Mouse (Mus musculus) retina, embryonic 14.5 days (tissue): Measurements from ENCODE around the gene Mdm4.
A peak's percentile ranks its signal among the peaks of the same experiment; 100 is the strongest.

Experiments
- DNase-seq: peaks from one replicate; pipeline ENCODE4 v3.0.0-alpha.2; 2015; ENCODE audit warnings: low spot score

Gene Mdm4

DNA sequence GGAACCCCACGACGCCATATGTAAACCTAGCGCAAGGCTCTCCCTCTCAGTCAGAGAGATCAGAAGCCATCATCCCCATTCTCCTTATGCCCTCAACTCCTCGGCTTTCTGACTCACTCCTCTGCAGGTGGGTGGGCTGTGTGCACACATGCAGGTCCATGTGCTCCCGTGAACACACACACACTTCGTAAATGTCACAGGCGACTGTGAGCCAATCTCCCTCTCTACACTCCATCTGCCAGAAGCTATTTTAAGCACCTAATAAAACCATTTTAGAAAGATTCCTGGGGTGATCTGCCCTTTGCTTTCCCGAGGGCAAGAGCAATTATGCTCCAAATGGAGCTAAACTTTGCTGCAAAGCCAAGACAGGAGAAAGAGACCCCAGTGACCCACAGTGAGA, 84.5 kb downstream of the Mdm4 start:
- no peak for DNase-seq

DNA sequence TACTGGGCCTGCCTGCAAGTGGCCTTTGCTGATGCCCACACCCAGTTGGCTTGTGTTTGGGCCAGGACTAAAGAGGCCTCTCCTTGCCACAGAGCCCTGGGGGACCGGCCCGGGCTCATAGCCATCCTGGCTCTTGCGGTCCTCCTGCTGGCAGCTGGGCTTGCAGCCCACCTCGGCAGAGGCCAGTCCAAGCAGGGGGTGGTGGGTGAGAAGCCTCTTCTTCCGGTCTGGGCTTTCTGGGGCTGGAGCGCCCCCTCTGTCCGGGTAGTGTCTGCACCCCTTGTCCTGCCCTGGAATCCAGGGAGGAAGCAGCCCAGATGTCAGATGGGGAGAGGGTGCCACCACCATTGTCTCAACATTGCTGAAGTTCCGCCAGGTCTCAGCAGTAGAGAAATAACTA, 91.4 kb downstream of the Mdm4 start:
- no peak for DNase-seq

DNA sequence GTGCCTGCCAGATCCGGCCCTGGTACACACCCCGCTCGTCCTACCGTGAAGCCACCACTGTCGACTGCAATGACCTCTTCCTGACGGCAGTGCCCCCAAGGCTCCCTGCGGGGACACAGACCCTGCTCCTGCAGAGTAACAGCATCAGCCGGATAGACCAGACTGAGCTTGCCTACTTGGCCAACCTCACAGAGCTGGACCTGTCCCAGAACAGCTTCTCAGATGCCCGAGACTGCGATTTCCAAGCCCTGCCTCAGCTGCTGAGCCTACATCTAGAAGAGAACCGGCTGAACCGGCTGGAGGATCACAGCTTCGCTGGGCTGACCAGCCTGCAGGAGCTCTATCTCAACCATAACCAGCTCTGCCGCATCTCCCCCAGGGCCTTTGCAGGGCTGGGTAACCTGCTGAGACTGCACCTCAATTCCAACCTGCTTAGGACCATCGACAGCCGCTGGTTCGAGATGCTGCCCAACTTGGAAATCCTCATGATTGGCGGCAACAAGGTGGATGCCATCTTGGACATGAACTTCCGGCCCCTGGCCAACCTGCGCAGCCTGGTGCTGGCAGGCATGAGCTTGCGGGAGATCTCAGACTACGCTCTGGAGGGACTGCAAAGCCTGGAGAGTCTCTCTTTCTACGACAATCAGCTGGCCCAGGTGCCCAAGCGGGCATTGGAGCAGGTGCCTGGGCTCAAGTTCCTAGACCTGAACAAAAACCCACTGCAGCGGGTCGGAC, 92.9 kb downstream of the Mdm4 start:
- DNase-seq = no peak

DNA sequence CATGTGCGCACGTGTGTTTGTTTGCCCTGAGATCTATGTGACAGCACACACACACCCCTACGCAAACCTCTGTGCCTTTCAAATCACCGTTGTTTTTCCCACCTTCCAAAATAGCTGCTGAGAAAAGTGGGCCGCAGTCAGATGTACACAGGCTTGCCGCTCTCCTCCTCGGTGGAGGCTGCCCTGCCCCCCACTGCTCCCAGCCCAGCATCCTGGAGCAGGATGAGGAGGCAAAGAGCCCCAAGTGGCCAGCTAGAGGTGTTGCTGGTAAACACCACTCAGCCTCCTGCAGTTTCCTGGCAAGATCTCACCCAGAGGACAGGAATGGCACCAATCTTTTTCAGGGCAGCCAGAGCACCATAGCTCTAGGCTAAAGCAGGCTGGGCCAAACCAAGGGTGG, 95.5 kb downstream of the Mdm4 start:
- DNase-seq = peak; percentile 71

DNA sequence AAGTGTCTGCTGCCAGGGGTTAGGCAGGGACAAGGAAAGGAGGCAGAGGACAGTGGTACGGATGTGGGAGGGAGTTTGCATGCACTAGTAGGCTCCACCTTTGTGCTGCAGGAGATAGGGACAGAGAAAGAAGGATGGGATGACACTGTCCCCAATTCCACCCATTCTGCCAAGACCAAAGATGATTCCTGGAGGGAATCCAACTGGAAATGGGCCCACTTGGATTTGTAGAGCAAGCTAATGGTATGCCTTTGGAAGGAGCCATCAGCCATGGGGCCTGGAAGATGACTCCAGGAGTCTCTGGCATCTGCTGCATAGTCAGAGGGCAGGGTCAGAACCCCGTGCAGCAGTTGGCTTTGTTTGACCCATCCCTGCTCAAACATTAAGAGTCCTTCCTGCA, 97.9 kb downstream of the Mdm4 start:
- no peak for DNase-seq

DNA sequence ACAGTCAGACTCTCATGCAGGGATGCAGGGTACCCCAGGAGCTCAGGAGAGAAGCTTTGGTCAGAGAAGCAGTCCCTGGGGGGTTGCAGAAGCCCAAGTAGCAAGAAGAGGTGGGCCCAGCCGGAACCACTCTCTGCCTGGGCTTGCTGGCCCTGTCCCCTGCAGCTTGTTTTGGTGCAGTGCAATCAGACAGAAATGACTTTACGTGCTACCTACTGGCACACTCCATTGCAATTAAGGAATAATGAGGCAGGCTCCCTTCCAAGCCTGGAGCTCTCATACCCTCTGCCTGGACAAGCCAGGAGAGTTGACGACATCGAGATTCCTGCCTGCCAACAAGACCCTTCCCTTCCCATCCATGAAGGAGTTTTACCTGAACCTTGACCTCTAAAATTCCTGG, 100.1 kb downstream of the Mdm4 start:
- no peak for DNase-seq

DNA sequence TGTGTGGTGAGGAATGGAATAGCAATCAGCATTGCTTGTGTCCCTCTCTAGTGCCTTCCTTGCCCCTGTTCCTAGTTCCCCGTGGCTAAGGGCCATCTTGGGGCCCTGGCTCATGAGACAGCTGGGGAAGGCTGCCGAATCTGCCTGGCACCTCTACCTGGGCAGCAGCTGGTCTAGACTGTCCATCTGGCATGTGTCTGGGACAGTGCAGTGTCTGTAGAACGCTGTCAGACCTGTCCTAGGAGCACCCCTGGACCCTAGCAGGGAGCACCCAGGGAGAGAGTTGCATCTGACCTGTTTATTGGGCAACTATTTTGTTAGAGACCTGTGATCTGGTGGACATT, 101.5 kb downstream of the Mdm4 start:
- DNase-seq = no peak

DNA sequence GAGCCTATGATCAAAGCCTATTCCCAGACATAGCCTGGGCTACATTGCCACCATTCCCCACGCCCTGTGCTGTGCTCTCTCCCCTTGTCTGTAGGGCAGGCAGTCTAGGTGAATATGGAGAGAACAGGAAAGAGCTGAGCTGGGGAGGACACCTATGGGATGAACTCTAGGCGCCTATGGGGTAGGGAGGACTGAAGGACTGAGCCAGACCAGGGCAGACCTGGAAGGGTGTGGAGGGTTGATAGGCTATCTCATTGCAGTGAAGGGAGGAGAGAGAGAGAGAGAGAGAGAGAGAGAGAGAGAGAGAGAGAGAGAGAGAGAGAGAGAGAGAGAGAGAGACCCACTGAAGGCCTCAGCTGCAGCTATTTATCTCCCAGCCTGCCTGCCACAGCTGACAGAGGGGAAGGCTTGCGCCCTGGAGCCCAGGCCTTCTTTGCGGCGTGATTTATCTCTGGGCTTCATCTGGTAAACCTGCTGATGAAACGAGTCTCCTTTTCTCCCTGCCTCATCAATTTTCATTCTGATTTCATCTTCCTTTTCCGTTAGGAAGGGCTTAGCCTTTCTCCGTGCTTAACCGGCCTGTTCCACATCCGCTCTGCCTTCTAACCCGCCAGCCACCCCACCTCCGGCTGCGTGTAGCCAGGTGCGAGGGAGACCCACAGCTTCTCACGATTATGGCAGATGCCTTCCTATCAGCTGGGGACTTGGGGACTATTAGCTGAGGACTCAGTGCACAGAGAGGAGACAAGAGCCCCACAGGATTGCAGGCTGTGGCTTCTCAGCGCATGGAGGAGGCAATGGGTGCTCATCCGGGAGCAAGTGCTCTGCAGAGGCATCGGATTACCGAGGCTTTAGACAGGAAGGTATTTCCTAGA, 102.1 kb downstream of the Mdm4 start:
- no peak for DNase-seq

DNA sequence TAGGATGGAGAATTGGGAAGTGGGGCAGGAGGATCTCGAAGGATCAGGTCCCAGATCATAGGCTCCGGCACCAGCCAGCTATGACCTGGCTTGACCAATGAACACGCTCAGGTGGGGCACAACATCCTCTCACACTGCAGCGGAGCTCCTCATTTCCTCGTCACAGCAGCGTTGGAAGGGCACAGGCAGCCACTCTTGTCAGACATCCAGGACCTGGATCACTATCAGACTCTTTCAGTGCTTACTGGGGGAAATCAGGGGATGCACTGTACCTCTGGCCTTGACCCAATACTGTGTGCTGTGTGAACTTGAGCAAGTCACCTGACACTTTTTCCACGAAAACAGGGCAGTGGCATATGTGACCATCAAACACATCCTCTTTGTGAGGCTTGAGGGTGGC, 105.1 kb downstream of the Mdm4 start:
- DNase-seq = no peak

DNA sequence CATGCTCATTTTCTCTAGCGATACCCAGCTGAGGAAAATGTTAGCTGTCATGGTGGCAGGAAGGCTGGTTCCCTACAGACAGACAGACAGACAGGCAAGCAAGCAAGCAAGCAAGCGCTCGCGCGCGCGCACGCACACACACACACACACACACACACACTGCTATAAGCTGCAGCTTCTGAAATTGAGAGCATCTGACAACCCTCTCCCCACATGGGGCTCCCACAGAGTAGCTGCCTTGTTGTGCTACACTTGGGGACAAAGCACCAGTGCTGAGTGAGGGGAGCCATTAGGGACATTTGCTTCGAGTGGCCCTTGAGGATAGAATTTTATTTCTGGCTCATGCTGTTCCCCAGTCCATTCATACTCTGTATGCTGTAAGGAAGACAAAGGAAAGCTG, 108.1 kb downstream of the Mdm4 start:
- DNase-seq = no peak

DNA sequence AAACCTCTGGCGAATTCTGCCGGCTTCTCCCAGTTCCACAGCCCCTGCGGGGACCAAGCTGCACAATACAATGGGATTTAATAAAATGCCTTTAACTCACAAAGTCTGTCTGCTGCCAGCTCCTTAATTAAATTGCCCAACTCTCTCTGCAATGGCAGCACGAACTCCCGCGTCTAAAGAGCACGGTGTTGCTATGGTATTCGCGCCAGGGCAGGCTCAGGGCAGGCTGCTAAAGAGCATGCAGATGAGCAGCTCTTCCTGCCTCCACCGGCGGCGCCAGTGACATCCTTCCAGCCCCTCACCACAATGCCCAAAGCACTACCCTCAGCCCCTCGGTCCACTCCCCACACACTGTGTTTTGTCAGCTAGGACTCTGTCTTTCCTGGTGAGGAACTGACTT, 109.3 kb downstream of the Mdm4 start:
- DNase-seq = peak; percentile 33

DNA sequence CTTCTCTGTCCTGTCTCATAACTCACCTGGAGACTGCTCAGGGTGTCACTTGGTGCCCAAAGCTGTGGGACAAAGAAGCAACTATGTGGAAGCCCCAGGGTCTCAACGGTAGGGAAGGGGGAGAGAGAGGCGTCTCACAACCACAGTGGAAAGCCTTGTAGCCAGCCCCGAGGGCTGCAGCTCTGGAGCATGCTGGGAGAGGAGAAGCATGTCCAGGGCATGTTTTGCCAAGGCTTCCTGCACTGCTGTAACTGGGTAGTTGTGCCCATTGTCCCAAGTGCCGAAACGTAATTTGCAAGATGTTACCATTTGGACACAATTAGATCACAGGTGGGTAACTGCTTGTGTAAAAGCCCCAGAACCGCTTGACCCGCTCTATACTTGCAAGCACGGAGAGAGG, 111.1 kb downstream of the Mdm4 start:
- DNase-seq = no peak

DNA sequence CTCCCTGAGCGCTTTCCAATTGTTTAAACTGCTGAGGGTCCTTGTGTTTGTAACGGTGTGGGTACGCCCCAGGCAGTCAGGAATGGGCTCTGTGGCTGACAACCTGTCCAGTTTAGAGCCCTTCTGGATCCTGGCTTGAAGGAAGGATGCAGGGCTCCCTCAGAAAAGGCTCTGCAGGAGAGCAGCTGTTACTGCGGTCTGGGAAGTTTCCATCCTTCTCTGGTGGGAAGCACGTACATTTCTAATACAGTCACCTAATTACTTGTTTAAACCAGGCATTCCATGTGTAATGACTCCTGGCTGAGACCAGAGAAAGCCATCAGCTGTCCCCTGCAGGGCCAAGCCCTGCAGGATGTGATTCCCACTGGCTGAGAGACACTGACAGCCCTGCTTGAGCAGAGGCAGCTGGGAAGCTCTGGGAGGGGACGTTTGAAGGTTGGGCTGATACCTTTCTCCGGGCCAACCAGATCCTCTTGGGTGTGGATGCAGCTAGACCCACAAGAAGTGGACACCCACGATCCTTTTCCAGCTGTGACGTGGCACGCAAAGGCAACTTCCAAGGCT, 112.2 kb downstream of the Mdm4 start:
- peak; percentile 37 for DNase-seq

DNA sequence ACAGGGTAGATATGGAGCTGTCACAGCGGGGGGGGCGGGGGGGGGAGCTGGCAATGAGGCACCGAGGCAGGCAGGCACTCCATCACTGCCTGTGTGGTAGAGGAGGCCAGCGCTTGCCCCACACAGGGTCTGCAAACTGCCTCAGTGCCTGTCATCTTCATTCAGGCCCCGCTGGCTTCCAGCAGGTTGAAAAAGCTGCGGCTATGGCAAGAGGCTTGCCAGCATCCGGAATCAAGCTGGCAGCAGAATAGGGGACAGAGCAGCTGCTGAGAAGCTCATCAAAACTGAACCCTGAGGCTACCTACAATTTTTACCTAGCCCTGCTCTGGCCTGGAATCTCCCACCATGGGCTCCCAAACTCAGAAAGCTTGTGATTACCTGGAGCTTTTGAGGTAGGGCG, 112.8 kb downstream of the Mdm4 start:
- no peak for DNase-seq

DNA sequence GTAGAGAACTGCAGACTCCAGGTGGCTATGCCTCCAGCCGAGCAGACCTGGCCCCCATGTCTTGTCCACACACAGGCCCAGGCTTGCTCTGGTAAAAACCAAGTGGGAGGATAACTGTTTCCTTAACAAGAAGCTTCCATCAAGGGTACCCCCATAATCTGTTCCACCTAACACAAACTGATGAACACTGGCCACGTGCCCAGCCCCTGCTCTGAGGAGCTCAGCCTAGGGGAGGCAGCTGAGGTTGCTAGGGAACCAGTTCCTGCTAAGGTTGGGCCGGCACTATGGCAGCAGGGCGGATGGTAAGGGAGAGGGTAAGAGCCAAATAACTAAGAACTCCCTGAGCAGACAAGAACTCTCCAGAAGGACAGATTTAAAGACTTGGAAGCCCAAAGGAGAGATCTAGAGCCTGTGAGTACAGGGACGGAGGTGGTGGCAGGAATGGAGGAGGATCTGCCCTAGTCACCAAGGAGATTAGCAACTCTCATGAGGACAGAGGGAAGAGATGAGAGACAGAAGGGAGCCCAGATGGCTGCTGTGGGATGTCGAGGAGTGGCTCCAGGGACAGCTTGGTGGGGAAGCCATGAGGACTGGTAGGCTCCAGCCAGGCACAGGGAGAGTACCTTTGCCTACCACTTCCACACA, 114.4 kb downstream of the Mdm4 start:
- no peak for DNase-seq

DNA sequence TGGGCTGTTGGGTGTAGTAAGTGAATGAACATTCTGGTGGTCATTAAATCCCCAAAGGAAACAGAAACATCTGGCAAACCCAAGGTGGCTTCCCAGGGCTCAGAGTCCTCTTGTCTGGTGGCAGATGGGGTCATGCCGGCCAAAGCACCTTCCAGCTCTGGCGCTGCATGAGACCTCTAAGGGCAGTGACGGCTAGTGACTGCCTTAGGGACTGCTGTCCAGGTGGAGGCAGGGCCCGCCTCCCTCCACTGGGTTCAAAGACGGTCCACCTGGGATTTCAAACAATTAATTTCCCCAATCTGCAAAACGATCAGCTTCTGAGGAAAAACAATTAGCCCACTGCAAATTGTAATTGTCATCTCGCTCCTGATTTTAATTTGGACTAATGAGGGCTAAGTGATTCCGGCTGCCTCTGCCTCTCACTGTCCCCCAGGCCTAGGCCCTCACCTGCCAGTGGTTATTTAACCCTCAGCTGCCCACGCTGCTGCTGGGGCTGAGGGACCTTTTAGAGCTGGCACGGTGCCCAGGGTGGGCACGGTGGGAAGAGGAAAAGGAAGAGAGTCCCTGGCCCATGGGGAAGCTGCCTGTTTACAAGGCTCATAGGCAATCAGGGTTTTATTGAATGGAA, 119.8 kb downstream of the Mdm4 start:
- DNase-seq = peak; percentile 75

DNA sequence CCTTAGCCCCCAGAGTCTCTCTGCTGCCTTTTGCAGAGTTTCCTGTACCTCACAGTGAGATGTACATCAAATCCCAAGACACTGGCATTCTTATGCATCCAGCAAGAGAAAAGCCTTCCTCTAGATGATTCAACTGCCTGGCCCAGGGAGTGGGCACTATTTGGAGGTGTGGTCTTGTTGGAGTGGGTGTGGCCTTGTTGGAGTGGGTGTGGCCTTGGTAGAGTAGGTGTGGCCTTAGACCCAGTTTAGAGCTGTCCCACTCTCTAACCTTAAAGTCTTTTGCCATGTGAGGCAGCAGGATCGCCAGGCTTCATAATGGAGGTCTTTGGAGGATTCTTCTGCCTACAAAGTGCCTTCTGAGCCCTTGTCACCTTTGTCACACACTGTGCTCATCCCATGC, 120.4 kb downstream of the Mdm4 start:
- no peak for DNase-seq
